Mouse (Mus musculus): ENCODE measurements at regions not wholly inside any gene's neighbourhood (a gene's known extent, or its start where the extent isn't known, plus 50 kb on each side); places are given as distances from the start of the nearest gene placed in this dataset.

- no peak overlapping the region for H3K4me2 ChIP-seq
- ATAC-seq (ENCODE audit: low FRiP score): no peak
- H3K9me3 ChIP-seq: no peaks in the 10 kb centered on the region
- no peak overlapping the region for H3K27ac ChIP-seq
- no peaks in the 10 kb centered on the region for H3K36me3 ChIP-seq (replicated peaks)
- no peak overlapping the region for H3K9ac ChIP-seq
- 92% methylated on average over 2 of the region's 2 CpGs for WGBS
- H3K4me1 ChIP-seq: no peaks in the 10 kb centered on the region; the same call in 1 of the 2 replicates
- H3K27me3 ChIP-seq: no peaks in the 10 kb centered on the region
- H3K4me3 ChIP-seq (replicated peaks): no peak overlapping the region
Measured at GRCm38 (mm10) chr1:137334137-137334536, 373.9 kb upstream of the Nr5a2 start.

GRCm38 (mm10) chr1:137332108-137332769, 372.0 kb upstream of the Nr5a2 start:
- Histone ChIP-seq H3K27ac (no peak overlapping the region), H3K9me3 (no peaks in the 10 kb centered on the region), H3K4me1 (no peaks in the 10 kb centered on the region; the same call in 1 of the 2 replicates), H3K27me3 (no peaks in the 10 kb centered on the region), H3K4me3 (replicated peaks) (no peak overlapping the region), H3K4me2 (no peak overlapping the region), H3K36me3 (replicated peaks) (no peaks in the 10 kb centered on the region), H3K9ac (no peak overlapping the region)
- 67% methylated on average over 8 of the region's 8 CpGs for WGBS
- peak; percentile 55; the same call in 1 of the 2 replicates for ATAC-seq (ENCODE audit: low FRiP score)

DNA sequence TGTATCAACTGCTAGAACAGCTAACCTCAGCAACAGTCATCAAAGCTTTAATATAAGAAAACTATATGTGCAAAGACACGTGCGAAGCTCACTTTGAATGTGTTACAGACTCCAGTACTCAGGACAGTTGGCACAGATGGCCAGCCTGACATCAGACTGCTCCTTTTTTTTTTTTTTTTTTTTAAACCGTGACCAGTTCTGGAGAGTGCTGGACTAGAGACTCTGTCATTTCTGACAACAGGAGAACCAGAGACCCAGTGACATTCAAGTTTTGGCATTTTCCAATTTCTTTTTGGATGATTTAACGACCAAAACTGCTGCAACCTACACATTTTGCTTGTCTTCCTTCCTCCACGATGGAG, 371.5 kb upstream of the Nr5a2 start:
- Histone ChIP-seq H3K9ac (no peak overlapping the region), H3K27ac (no peak overlapping the region), H3K4me2 (no peak overlapping the region), H3K27me3 (no peaks in the 10 kb centered on the region), H3K36me3 (replicated peaks) (no peaks in the 10 kb centered on the region), H3K4me3 (replicated peaks) (no peak overlapping the region), H3K4me1 (no peaks in the 10 kb centered on the region; the same call in 1 of the 2 replicates), H3K9me3 (no peaks in the 10 kb centered on the region)
- WGBS: 64% methylated on average over 5 of the region's 5 CpGs
- peak; percentile 33; the same call in 1 of the 2 replicates for ATAC-seq (ENCODE audit: low FRiP score)

DNA sequence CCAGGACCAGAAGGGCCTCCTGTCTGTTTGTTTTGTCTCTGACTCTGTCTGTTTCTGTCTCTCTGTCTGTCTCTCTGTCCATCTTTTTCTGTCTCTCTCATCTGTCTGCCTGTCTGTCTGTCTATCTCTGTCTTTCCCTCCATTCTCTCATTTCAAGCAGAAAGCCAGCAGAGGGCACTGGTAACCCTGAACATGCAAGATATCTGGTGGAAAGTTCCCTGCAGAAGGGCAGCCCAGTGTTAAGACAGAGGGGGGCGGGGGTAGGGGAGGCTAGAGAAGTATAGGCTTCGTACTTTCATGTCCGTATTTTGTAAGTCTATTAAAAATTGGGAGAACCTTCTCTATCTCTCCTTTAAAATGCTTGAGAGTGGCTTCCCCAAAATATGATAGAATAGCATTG, 370.4 kb upstream of the Nr5a2 start:
- peak; percentile 76; the same call in 1 of the 2 replicates for ATAC-seq (ENCODE audit: low FRiP score)
- Histone ChIP-seq H3K4me3 (replicated peaks) (no peak overlapping the region), H3K27me3 (no peaks in the 10 kb centered on the region), H3K9ac (no peak overlapping the region), H3K27ac (no peak overlapping the region), H3K9me3 (no peaks in the 10 kb centered on the region), H3K36me3 (replicated peaks) (no peaks in the 10 kb centered on the region), H3K4me1 (peaks cover 1% of the 10 kb centered on the region; the same call in 1 of the 2 replicates), H3K4me2 (no peak overlapping the region)
- 41% methylated on average over 3 of the region's 3 CpGs for WGBS

DNA sequence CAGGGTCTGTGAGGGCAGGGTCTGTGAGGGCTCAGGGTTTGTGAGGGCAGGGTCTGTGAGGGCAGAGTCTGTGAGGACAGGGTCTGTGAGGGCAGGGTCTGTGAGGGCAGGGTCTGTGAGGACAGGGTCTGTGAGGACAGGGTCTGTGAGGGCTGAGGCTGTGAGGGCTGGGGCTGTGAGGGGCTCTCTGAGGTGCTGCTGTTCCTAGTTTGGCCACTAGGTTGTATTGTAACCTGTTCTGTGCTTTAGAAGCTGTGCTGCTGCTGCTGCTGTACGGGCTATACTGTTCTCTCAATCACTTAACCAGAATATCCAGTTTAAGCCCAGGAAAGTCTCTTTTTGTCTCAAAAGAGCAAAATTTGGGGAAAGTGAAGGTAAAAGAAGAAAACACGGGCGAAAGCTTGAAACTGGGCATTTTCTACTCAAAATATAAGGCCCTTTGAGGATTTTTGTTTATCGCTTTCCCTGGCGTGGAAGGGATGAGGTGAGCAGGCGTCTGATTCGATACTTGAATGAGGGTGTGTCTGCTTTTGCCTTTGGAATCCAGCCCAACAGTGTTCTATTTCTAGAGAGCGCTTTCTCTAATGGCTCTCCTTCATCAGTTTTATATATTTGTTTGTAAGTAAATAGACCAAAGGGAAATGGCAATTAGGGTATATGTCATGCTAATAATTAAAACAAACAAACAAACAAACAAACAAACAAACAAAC, 363.8 kb upstream of the Nr5a2 start:
- ATAC-seq (ENCODE audit: low FRiP score): peak; percentile 83; the same call in 1 of the 2 replicates
- H3K4me2 ChIP-seq: peak overlapping the region; percentile 31; the same call in 1 of the 2 replicates
- no peaks in the 10 kb centered on the region for H3K36me3 ChIP-seq (replicated peaks)
- no peak overlapping the region for H3K27ac ChIP-seq
- H3K9ac ChIP-seq: no peak overlapping the region
- H3K27me3 ChIP-seq: no peaks in the 10 kb centered on the region
- no peak overlapping the region for H3K4me3 ChIP-seq (replicated peaks)
- WGBS: 34% methylated on average over 8 of the region's 8 CpGs
- peaks cover 10% of the 10 kb centered on the region; the same call in 1 of the 2 replicates for H3K4me1 ChIP-seq
- no peaks in the 10 kb centered on the region for H3K9me3 ChIP-seq

- 0 out of 2 replicates have a peak overlapping the region, but pooled peaks have one; percentile 59 for H3K27ac ChIP-seq
- no peaks in the 10 kb centered on the region for H3K9me3 ChIP-seq
- no peaks in the 10 kb centered on the region for H3K36me3 ChIP-seq (replicated peaks)
- H3K4me2 ChIP-seq: no peak overlapping the region
- H3K9ac ChIP-seq: no peak overlapping the region
- peak; percentile 83 for ATAC-seq (ENCODE audit: low FRiP score)
- peaks cover 10% of the 10 kb centered on the region; the same call in 1 of the 2 replicates for H3K4me1 ChIP-seq
- H3K27me3 ChIP-seq: no peaks in the 10 kb centered on the region
- WGBS: 9% methylated on average over 2 of the region's 2 CpGs
- no peak overlapping the region for H3K4me3 ChIP-seq (replicated peaks)
Measured at GRCm38 (mm10) chr1:137323035-137323680, 362.9 kb upstream of the Nr5a2 start.

- Histone ChIP-seq H3K4me1 (no peaks in the 10 kb centered on the region), H3K9ac (no peak overlapping the region), H3K4me2 (no peak overlapping the region), H3K4me3 (replicated peaks) (no peak overlapping the region), H3K27ac (no peak overlapping the region), H3K36me3 (replicated peaks) (no peaks in the 10 kb centered on the region), H3K9me3 (no peaks in the 10 kb centered on the region), H3K27me3 (no peaks in the 10 kb centered on the region)
- ATAC-seq (ENCODE audit: low FRiP score): no peak
- WGBS: 84% methylated on average over 5 of the region's 5 CpGs
Measured at GRCm38 (mm10) chr1:137302757-137303422, 342.6 kb upstream of the Nr5a2 start.

DNA sequence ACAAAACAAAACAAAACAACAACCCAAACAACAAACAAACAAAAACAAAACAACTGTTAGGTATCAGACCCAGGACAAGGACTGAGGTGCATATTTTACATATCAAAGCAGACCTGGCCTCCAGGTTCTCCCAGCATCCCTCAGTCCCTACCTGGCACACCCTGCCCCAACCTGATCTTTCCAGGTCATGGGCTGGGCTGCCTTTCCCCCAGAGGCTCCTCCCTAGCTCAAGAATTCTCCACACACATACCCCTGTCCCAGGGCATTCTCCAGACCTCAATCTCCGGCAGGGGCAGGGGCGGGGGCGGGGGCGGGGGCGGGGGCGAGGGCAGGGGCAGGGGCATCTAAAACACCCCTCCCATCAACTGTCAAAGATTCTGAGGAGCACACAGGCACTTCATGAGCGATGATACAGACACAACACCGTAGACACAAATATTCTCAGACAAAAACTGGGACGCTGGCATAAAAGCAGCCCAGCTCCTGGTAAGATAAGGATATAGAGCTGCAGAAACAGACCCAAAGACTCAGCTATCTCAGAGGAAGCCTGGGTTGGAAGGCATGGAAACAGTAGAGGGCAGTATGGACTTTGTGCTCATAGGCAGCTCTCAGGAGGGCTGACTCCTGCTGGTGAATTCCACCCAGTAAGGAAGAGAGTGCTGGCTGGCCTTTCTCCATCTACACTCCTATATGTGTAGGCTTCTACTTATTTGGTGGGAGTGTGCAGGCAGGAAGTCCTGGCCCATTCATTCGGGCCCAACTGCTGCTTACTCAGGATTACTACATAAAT, 337.7 kb upstream of the Nr5a2 start:
- H3K4me2 ChIP-seq: no peak overlapping the region

GRCm38 (mm10) chr1:137289456-137289855, 329.2 kb upstream of the Nr5a2 start:
- Histone ChIP-seq H3K9ac (no peak overlapping the region), H3K4me2 (no peak overlapping the region), H3K27ac (no peak overlapping the region), H3K9me3 (no peaks in the 10 kb centered on the region), H3K36me3 (replicated peaks) (no peaks in the 10 kb centered on the region), H3K4me1 (no peaks in the 10 kb centered on the region), H3K4me3 (replicated peaks) (no peak overlapping the region), H3K27me3 (no peaks in the 10 kb centered on the region)
- 86% methylated on average over 9 of the region's 9 CpGs for WGBS
- ATAC-seq (ENCODE audit: low FRiP score): no peak

More for the DNA sequence above, 337.7 kb upstream of the Nr5a2 start:
- no peak overlapping the region for H3K9ac ChIP-seq
- no peak overlapping the region for H3K27ac ChIP-seq
- no peaks in the 10 kb centered on the region for H3K9me3 ChIP-seq
- no peaks in the 10 kb centered on the region for H3K27me3 ChIP-seq
- no peaks in the 10 kb centered on the region for H3K36me3 ChIP-seq (replicated peaks)
- no peak overlapping the region for H3K4me3 ChIP-seq (replicated peaks)
- no peaks in the 10 kb centered on the region for H3K4me1 ChIP-seq
- ATAC-seq (ENCODE audit: low FRiP score): no peak
- WGBS: 60% methylated on average over 10 of the region's 10 CpGs

DNA sequence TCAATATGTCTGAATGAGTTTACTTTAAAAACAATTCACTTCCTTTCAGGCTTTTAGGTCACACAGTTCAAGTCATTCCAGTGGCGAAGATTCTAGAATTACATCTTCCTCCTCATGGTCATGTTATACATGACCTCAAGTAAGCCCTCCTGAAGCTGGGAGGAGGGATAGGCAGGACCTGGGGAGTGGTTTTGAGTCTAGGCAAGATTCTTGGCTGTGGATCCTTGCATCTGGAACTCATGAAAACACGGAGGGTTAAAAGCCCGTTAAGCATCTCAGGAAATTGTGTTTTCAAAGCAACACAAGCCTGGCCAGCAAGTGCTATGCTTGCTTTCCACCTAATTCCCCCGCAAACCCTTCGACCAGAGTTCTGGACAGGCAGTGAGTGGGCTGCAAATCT, 323.0 kb upstream of the Nr5a2 start:
- no peaks in the 10 kb centered on the region for H3K4me1 ChIP-seq
- H3K27ac ChIP-seq: no peak overlapping the region
- H3K4me3 ChIP-seq (replicated peaks): no peak overlapping the region
- no peak overlapping the region for H3K4me2 ChIP-seq
- no peaks in the 10 kb centered on the region for H3K9me3 ChIP-seq
- H3K9ac ChIP-seq: no peak overlapping the region
- WGBS: 85% methylated on average over 5 of the region's 5 CpGs
- ATAC-seq (ENCODE audit: low FRiP score): no peak
- no peaks in the 10 kb centered on the region for H3K27me3 ChIP-seq
- no peaks in the 10 kb centered on the region for H3K36me3 ChIP-seq (replicated peaks)

DNA sequence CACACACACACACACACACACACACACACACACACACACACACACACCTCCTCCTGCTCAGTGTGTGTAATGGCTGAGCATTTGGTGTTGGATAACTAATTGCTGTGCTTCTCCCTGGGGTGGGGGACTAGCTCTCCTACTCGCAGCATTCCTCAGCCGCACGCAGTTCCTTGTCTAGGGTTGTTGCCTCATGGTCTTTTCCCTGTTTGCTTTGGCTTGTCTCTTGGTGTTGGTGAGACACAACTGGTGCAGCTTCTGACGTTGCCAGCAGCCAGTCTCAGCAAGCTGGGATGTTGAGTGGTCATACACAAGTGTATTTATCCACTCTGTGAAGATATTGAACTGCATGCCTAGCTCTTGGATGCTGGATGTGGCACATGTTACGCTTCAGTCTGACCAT, 322.2 kb upstream of the Nr5a2 start:
- no peak overlapping the region for H3K4me2 ChIP-seq
- no peaks in the 10 kb centered on the region for H3K4me1 ChIP-seq
- H3K27ac ChIP-seq: no peak overlapping the region
- WGBS: 88% methylated on average over 5 of the region's 5 CpGs
- no peaks in the 10 kb centered on the region for H3K27me3 ChIP-seq
- H3K4me3 ChIP-seq (replicated peaks): no peak overlapping the region
- no peaks in the 10 kb centered on the region for H3K36me3 ChIP-seq (replicated peaks)
- ATAC-seq (ENCODE audit: low FRiP score): no peak
- no peak overlapping the region for H3K9ac ChIP-seq
- no peaks in the 10 kb centered on the region for H3K9me3 ChIP-seq
